Mouse (Mus musculus) v-Abl transformed pro-B cells (cell line): ENCODE results near the gene Bbs9.

ENCODE experiments used
- in situ Hi-C, 2 experiments: fragments of 400-800 bp; cut with MboI; formaldehyde crosslinking; loops; one replicate each; pipeline ENCODE4 v1.15.1; 2025; ENCODE audit not compliant: unreplicated experiment in 2 of 2

The Bbs9 gene

GRCm38 (mm10) chr9:22475424-22475868, at the start of gene Bbs9:
TSS of gene Bbs9 (plus strand) at chr9:22475715.
- in situ Hi-C loops: no loop called here

- in situ Hi-C loops: loop anchor here (25.0 kb wide), 1 partner anchor 1541 kb away; the partner anchor contains the start of genes Angptl6 (in 2 of the 2), Eif3g (in 2 of the 2) and Ppan (in 2 of the 2)
Observed at GRCm38 (mm10) chr9:22428028-22428665, 47.4 kb upstream of the Bbs9 start.

GRCm38 (mm10) chr9:22428666-22429410, 46.7 kb upstream of the Bbs9 start:
- in situ Hi-C loops: loop anchor here (25.0 kb wide), 1 partner anchor 1542 kb away; the partner anchor contains the start of genes Angptl6 (in 2 of the 2), Eif3g (in 2 of the 2) and Ppan (in 2 of the 2)

- in situ Hi-C loops: loop anchor here (25.0 kb wide), 1 partner anchor 1542 kb away; the partner anchor contains the start of genes Angptl6 (in 2 of the 2), Eif3g (in 2 of the 2) and Ppan (in 2 of the 2)
Observed at GRCm38 (mm10) chr9:22429533-22430241, 45.8 kb upstream of the Bbs9 start.

- in situ Hi-C loops: loop anchor here (25.0 kb wide), 1 partner anchor 1543 kb away; the partner anchor contains the start of genes Angptl6 (in 2 of the 2), Eif3g (in 2 of the 2) and Ppan (in 2 of the 2)
Observed at GRCm38 (mm10) chr9:22430315-22430840, 45.1 kb upstream of the Bbs9 start.

- in situ Hi-C loops: loop anchor here (25.0 kb wide), 1 partner anchor 1546 kb away; the partner anchor contains the start of genes Angptl6 (in 2 of the 2), Eif3g (in 2 of the 2) and Ppan (in 2 of the 2)
Observed at GRCm38 (mm10) chr9:22433221-22433620, 42.3 kb upstream of the Bbs9 start.

- in situ Hi-C loops: loop anchor here (25.0 kb wide), 1 partner anchor 1547 kb away; the partner anchor contains the start of genes Angptl6 (in 2 of the 2), Eif3g (in 2 of the 2) and Ppan (in 2 of the 2)
Observed at GRCm38 (mm10) chr9:22434101-22434500, 41.4 kb upstream of the Bbs9 start.

- in situ Hi-C loops: loop anchor here (25.0 kb wide), 1 partner anchor 1552 kb away; the partner anchor contains the start of genes Angptl6 (in 2 of the 2), Eif3g (in 2 of the 2) and Ppan (in 2 of the 2)
Observed at GRCm38 (mm10) chr9:22438826-22439225, 36.7 kb upstream of the Bbs9 start.

- in situ Hi-C loops: loop anchor here (25.0 kb wide), 1 partner anchor 1556 kb away; the partner anchor contains the start of genes Angptl6 (in 2 of the 2), Eif3g (in 2 of the 2) and Ppan (in 2 of the 2)
Observed at GRCm38 (mm10) chr9:22443157-22443556, 32.4 kb upstream of the Bbs9 start.

- in situ Hi-C loops: loop anchor here (25.0 kb wide), 1 partner anchor 1558 kb away; the partner anchor contains the start of genes Angptl6 (in 2 of the 2), Eif3g (in 2 of the 2) and Ppan (in 2 of the 2)
Observed at GRCm38 (mm10) chr9:22445123-22445522, 30.4 kb upstream of the Bbs9 start.

- in situ Hi-C loops: loop anchor here (25.0 kb wide), 1 partner anchor 1560 kb away; the partner anchor contains the start of genes Angptl6 (in 2 of the 2), Eif3g (in 2 of the 2) and Ppan (in 2 of the 2)
Observed at GRCm38 (mm10) chr9:22447213-22447612, 28.3 kb upstream of the Bbs9 start.

- in situ Hi-C loops: loop anchor here (25.0 kb wide), 1 partner anchor 1561 kb away; the partner anchor contains the start of genes Angptl6 (in 2 of the 2), Eif3g (in 2 of the 2) and Ppan (in 2 of the 2)
Observed at GRCm38 (mm10) chr9:22448420-22448819, 27.1 kb upstream of the Bbs9 start.

- in situ Hi-C loops: loop anchor here (25.0 kb wide), 1 partner anchor 1562 kb away; the partner anchor contains the start of genes Angptl6 (in 2 of the 2), Eif3g (in 2 of the 2) and Ppan (in 2 of the 2)
Observed at GRCm38 (mm10) chr9:22449209-22449608, 26.3 kb upstream of the Bbs9 start.

- in situ Hi-C loops: loop anchor here (25.0 kb wide), 1 partner anchor 1815 kb away; the partner anchor contains the start of genes Fbxl12 (in 2 of the 2) and Ubl5 (in 2 of the 2)
Observed at GRCm38 (mm10) chr9:22452697-22453096, 22.8 kb upstream of the Bbs9 start.

- in situ Hi-C loops: loop anchor here (25.0 kb wide), 1 partner anchor 1816 kb away; the partner anchor contains the start of genes Fbxl12 (in 2 of the 2) and Ubl5 (in 2 of the 2)
Observed at GRCm38 (mm10) chr9:22453501-22453924, 22.0 kb upstream of the Bbs9 start.

GRCm38 (mm10) chr9:22453990-22454389, 21.5 kb upstream of the Bbs9 start, which contains the start of gene Gm17545:
TSS of gene Gm17545 (plus strand) at chr9:22454290.
- in situ Hi-C loops: loop anchor here (25.0 kb wide), 1 partner anchor 1817 kb away; the partner anchor contains the start of genes Fbxl12 (in 2 of the 2) and Ubl5 (in 2 of the 2)

- in situ Hi-C loops: loop anchor here (25.0 kb wide), 1 partner anchor 1818 kb away; the partner anchor contains the start of genes Fbxl12 (in 2 of the 2) and Ubl5 (in 2 of the 2)
Observed at GRCm38 (mm10) chr9:22455041-22455440, 20.5 kb upstream of the Bbs9 start.

- in situ Hi-C loops: loop anchor here (25.0 kb wide), 1 partner anchor 1820 kb away; the partner anchor contains the start of genes Fbxl12 (in 2 of the 2) and Ubl5 (in 2 of the 2)
Observed at GRCm38 (mm10) chr9:22457142-22457835, 18.2 kb upstream of the Bbs9 start.
